Mouse (Mus musculus): ENCODE measurements around the gene Chst8. TPM values are rescaled to one million over a fixed set of nuclear protein-coding genes. Genes with fewer than 3 reads are reported as not detected.

Chst8 gene
- total RNA-seq, 1 experiment, result 2.7 TPM

DNA sequence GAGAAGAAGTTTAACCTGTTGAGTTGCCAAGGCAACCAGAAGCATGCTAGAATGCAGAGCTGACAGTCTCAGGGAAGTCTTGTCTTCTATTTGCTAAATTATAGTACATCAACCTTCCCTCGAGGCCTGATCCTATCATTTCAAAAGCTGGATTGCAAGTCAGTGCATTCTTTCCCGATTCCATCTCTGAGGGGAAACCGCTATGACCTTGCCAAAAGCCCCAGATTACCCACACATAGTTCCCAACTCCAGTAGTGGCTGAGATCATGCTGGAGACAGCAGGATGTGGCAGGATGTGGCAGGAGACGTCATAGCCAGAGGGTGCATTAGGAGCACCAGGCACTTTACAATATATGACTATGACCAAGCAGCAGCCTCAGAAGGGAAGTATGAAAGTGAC, 87.3 kb downstream of the Chst8 start:
- Histone ChIP-seq H3K36me3 (ENCODE audit: control insufficient read depth, insufficient read depth, low read length, poor library complexity, severe bottlenecking) (no peaks in the 10 kb centered on the region), H3K4me3 (ENCODE audit: insufficient read depth in 1 of 2, low read depth in 1 of 2, low read length in 2 of 2, poor library complexity in 1 of 2, severe bottlenecking in 1 of 2) (no peak overlapping the region), H3K9me3 (ENCODE audit: control insufficient read depth, insufficient read depth, low read depth, low read length) (no peaks in the 10 kb centered on the region), H3K27ac (ENCODE audit: insufficient read depth, low read depth, low read length, poor library complexity, severe bottlenecking) (no peak overlapping the region), H3K9ac (ENCODE audit: insufficient read depth, low read depth, low read length, poor library complexity, severe bottlenecking) (no peak overlapping the region), H3K4me1 (ENCODE audit: control insufficient read depth in 2 of 2, insufficient read depth in 2 of 2, low read length in 2 of 2, poor library complexity in 1 of 2) (peaks cover 11 to 21% of the 10 kb centered on the region in 2 experiments)
- DNase-seq (ENCODE audit: low read depth, low spot score), result no peak
- TF ChIP-seq HCFC1 (IDR thresholded peaks at IDR 0.05; ENCODE audit: borderline replicate concordance, insufficient read depth, low read length) (no peak), MAFK (IDR thresholded peaks at IDR 0.05; ENCODE audit: insufficient read depth, low read depth, low read length) (no peak), CHD2 (IDR thresholded peaks at IDR 0.05; ENCODE audit: low read depth, low read length) (no peak), ZNF384 (IDR thresholded peaks at IDR 0.05; ENCODE audit: low read depth, low read length) (no peak)
- in situ Hi-C loops (cut with MboI; ENCODE audit: low sequenced_read_pairs in 2 of 2, unreplicated experiment in 2 of 2), result no loop called here

DNA sequence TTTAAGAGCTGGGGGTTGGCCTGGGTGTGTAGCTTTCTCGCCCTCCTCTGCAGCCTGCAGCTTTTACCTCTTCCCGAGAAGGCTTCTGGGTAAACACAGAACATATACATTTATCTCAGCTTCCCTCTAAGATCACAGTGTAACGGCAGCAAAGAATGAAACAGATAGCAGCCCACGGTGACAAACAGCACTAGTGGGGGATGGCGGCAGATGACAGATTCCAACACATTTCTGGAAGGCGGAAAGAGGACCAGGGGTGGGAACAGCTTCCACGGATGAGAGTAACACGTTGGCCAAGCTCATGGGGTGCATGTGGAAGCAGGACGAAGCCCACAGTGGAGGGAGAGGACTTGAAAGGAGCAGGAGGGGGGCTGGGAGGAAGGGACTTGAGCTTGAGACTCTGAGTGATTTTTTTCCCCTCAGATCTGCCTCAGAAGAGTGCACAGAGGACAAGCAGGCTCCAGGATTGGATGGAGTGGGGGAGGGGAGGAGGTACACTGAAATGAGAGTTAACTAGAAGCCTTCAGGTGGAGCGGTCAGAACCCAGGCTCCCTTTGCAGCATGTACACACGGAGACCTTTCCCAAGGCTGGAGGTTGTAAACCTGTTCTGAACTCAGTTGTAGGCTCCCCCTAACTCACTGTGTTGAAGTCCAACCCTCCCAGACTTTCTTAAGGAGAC, 89.8 kb downstream of the Chst8 start:
- Histone ChIP-seq H3K9me3 (ENCODE audit: control insufficient read depth, insufficient read depth, low read depth, low read length) (no peaks in the 10 kb centered on the region), H3K4me1 (ENCODE audit: control insufficient read depth in 2 of 2, insufficient read depth in 2 of 2, low read length in 2 of 2, poor library complexity in 1 of 2) (peaks cover 11 to 20% of the 10 kb centered on the region in 2 experiments), H3K4me3 (ENCODE audit: insufficient read depth in 1 of 2, low read depth in 1 of 2, low read length in 2 of 2, poor library complexity in 1 of 2, severe bottlenecking in 1 of 2) (no peak overlapping the region; a peak in 1 of 4 replicates), H3K27ac (ENCODE audit: insufficient read depth, low read depth, low read length, poor library complexity, severe bottlenecking) (peak overlapping the region; percentile 97), H3K9ac (ENCODE audit: insufficient read depth, low read depth, low read length, poor library complexity, severe bottlenecking) (peak overlapping the region; percentile 63; the same call in 1 of the 2 replicates), H3K36me3 (ENCODE audit: control insufficient read depth, insufficient read depth, low read length, poor library complexity, severe bottlenecking) (no peaks in the 10 kb centered on the region)
- in situ Hi-C loops (cut with MboI; ENCODE audit: low sequenced_read_pairs in 2 of 2, unreplicated experiment in 2 of 2), result no loop called here
- DNase-seq (ENCODE audit: low read depth, low spot score), result no peak
- TF ChIP-seq ZC3H11A (IDR thresholded peaks at IDR 0.05; ENCODE audit: borderline replicate concordance, low read depth, low read length), result no peak
- TF ChIP-seq CHD2 (IDR thresholded peaks at IDR 0.05; ENCODE audit: low read depth, low read length), result no peak
- no peak for TF ChIP-seq MAFK (IDR thresholded peaks at IDR 0.05; ENCODE audit: insufficient read depth, low read depth, low read length)
- TF ChIP-seq ZNF384 (IDR thresholded peaks at IDR 0.05; ENCODE audit: low read depth, low read length), result no peak
- no peak for TF ChIP-seq HCFC1 (IDR thresholded peaks at IDR 0.05; ENCODE audit: borderline replicate concordance, insufficient read depth, low read length)

DNA sequence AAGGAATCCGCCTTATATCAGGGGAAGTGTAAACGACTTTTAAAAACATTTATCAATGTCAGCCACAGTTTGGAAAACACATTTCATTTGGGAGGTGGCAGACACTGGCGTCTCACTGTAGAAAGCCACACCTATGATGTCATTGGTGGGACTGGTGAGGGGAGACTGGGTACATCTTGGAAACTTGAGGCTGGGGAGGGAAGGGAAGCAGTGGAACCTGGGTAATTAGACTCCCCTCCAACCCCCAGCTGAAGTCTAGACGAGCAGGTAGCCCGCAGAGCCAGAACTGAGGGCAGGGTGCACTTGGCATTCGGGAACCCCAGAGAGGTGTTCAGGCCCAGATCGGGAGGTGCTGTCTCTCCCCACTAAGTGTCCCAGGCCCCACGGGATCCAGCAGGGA, 90.4 kb downstream of the Chst8 start:
- peak overlapping the region; percentile 97 for H3K27ac ChIP-seq (ENCODE audit: insufficient read depth, low read depth, low read length, poor library complexity, severe bottlenecking)
- H3K9me3 ChIP-seq (ENCODE audit: control insufficient read depth, insufficient read depth, low read depth, low read length), result no peaks in the 10 kb centered on the region
- H3K4me1 ChIP-seq (ENCODE audit: control insufficient read depth in 2 of 2, insufficient read depth in 2 of 2, low read length in 2 of 2, poor library complexity in 1 of 2), result peaks cover 11 to 24% of the 10 kb centered on the region in 2 experiments
- in situ Hi-C loops (cut with MboI; ENCODE audit: low sequenced_read_pairs in 2 of 2, unreplicated experiment in 2 of 2), result no loop called here
- no peaks in the 10 kb centered on the region for H3K36me3 ChIP-seq (ENCODE audit: control insufficient read depth, insufficient read depth, low read length, poor library complexity, severe bottlenecking)
- DNase-seq (ENCODE audit: low read depth, low spot score), result no peak
- peak overlapping the region; percentile 65 for H3K9ac ChIP-seq (ENCODE audit: insufficient read depth, low read depth, low read length, poor library complexity, severe bottlenecking)
- peak overlapping the region; percentile 6 to 23; a peak in 2 of 4 replicates for H3K4me3 ChIP-seq (ENCODE audit: insufficient read depth in 1 of 2, low read depth in 1 of 2, low read length in 2 of 2, poor library complexity in 1 of 2, severe bottlenecking in 1 of 2)
- TF ChIP-seq ZC3H11A (IDR thresholded peaks at IDR 0.05; ENCODE audit: borderline replicate concordance, low read depth, low read length), result no peak
- TF ChIP-seq ZNF384 (IDR thresholded peaks at IDR 0.05; ENCODE audit: low read depth, low read length), result no peak
- no peak for TF ChIP-seq MAFK (IDR thresholded peaks at IDR 0.05; ENCODE audit: insufficient read depth, low read depth, low read length)
- no peak for TF ChIP-seq HCFC1 (IDR thresholded peaks at IDR 0.05; ENCODE audit: borderline replicate concordance, insufficient read depth, low read length)
- no peak for TF ChIP-seq CHD2 (IDR thresholded peaks at IDR 0.05; ENCODE audit: low read depth, low read length)

DNA sequence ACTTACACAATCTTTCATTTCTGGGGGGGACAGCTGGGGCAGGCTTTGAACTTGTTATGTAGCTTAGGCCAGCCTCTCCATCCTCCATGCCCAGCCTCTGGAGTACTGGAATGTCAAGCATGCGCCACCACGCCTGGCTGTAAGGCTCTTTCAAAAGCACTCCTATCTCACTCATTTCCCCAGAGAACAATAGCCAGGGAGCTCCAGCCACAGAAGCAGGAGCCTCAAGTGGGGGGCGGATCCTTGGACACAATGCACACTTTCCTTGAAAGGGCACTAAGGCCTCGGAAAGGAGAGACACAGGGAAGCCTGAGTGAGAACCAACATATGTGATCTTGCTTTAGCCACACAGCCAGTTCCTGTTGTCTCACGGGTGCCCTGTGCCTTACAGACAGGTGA, 90.9 kb downstream of the Chst8 start:
- peak; percentile 89 for DNase-seq (ENCODE audit: low read depth, low spot score)
- H3K9ac ChIP-seq (ENCODE audit: insufficient read depth, low read depth, low read length, poor library complexity, severe bottlenecking), result peak overlapping the region; percentile 69
- H3K4me1 ChIP-seq (ENCODE audit: control insufficient read depth in 2 of 2, insufficient read depth in 2 of 2, low read length in 2 of 2, poor library complexity in 1 of 2), result peaks cover 11 to 28% of the 10 kb centered on the region in 2 experiments
- peak overlapping the region; percentile 97 for H3K27ac ChIP-seq (ENCODE audit: insufficient read depth, low read depth, low read length, poor library complexity, severe bottlenecking)
- in situ Hi-C loops (cut with MboI; ENCODE audit: low sequenced_read_pairs in 2 of 2, unreplicated experiment in 2 of 2), result no loop called here
- no peaks in the 10 kb centered on the region for H3K36me3 ChIP-seq (ENCODE audit: control insufficient read depth, insufficient read depth, low read length, poor library complexity, severe bottlenecking)
- H3K4me3 ChIP-seq (ENCODE audit: insufficient read depth in 1 of 2, low read depth in 1 of 2, low read length in 2 of 2, poor library complexity in 1 of 2, severe bottlenecking in 1 of 2), result peak overlapping the region; percentile 6 to 23; a peak in 1 of 4 replicates
- H3K9me3 ChIP-seq (ENCODE audit: control insufficient read depth, insufficient read depth, low read depth, low read length), result no peaks in the 10 kb centered on the region
- no peak for TF ChIP-seq ZC3H11A (IDR thresholded peaks at IDR 0.05; ENCODE audit: borderline replicate concordance, low read depth, low read length)
- TF ChIP-seq CHD2 (IDR thresholded peaks at IDR 0.05; ENCODE audit: low read depth, low read length), result no peak
- TF ChIP-seq HCFC1 (IDR thresholded peaks at IDR 0.05; ENCODE audit: borderline replicate concordance, insufficient read depth, low read length), result no peak
- TF ChIP-seq MAFK (IDR thresholded peaks at IDR 0.05; ENCODE audit: insufficient read depth, low read depth, low read length), result no peak
- no peak for TF ChIP-seq ZNF384 (IDR thresholded peaks at IDR 0.05; ENCODE audit: low read depth, low read length)
